Mouse (Mus musculus) G1E (cell line): Measurements from ENCODE around the gene En2.
A peak's percentile ranks its signal among the peaks of the same experiment; 100 is the strongest.

Experiments
- CTCF ChIP-seq: IDR thresholded peaks from 2 replicates; pipeline ENCODE4 v1.5.1; 2012; ENCODE audit warnings: low read depth, low read length, inconsistent platforms, mixed read lengths
- TAL1 ChIP-seq: conservative IDR thresholded peaks from 2 replicates; pipeline ENCODE4 v1.6.1; 2012; ENCODE audit warnings: low read depth, low read length, inconsistent platforms, mixed read lengths

GRCm38 (mm10) chr5:28203086-28203485 lies 37.6 kb downstream of the En2 start:
- TF ChIP-seq CTCF (0 out of 2 replicates have a peak, but pooled peaks have one; percentile 4), TAL1 (no peak)
